Mouse (Mus musculus): ENCODE measurements around the gene Zfp882. TPM values are rescaled to one million over a fixed set of nuclear protein-coding genes. Genes with fewer than 3 reads are reported as not detected.
"Not testable (repeated sequence)": the region's sequence is repeated elsewhere in the genome, so short reads cannot be mapped to it uniquely, and the experiment has no call there.

Gene Zfp882
- polyA plus RNA-seq, 1 experiment from 2014 or later, result 7.3 TPM

DNA sequence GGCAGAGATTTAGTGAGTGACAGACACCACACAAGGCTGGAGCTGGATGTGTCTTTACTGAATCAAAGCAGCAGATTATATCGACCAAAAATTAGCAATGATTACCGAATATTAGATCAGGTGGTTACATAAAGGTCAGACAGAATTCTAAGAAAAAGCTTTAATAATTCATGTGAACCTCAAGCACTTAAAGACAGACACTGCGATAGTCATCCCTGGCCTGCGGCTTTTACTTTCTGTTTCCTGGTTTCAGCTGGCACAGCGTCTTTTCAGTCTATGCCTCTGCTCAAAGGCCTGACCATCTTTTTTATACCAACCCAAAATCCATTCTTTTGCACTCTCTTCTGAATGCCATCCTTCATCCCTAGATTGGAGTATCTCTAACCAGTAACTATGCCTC, 40.2 kb downstream of the Zfp882 start:
- 89% methylated on average over 5 of the region's 5 CpGs for WGBS
- no peaks in the 10 kb centered on the region for H3K27me3 ChIP-seq (ENCODE audit: control insufficient read depth, insufficient read depth, low read length)
- H3K9me3 ChIP-seq (ENCODE audit: control insufficient read depth, low read depth, low read length), result no peaks in the 10 kb centered on the region
- H3K4me1 ChIP-seq (ENCODE audit: control insufficient read depth, insufficient read depth, low read length), result 0 out of 2 replicates have a peak, but pooled peaks cover 2% of the 10 kb centered on the region
- no peak overlapping the region for H3K4me2 ChIP-seq (replicated peaks; ENCODE audit: low read depth, low read length)
- H3K36me3 ChIP-seq (ENCODE audit: control insufficient read depth, insufficient read depth, low read length), result no peaks in the 10 kb centered on the region
- no peak overlapping the region for H3K9ac ChIP-seq (replicated peaks; ENCODE audit: low read depth, low read length)
- H3K27ac ChIP-seq (ENCODE audit: low read length), result no peak overlapping the region
- no peak overlapping the region for H3K4me3 ChIP-seq (ENCODE audit: low read depth, low read length)
- ATAC-seq (ENCODE audit: insufficient number of reproducible peaks, insufficient read depth, low FRiP score, low read depth), result no peak

DNA sequence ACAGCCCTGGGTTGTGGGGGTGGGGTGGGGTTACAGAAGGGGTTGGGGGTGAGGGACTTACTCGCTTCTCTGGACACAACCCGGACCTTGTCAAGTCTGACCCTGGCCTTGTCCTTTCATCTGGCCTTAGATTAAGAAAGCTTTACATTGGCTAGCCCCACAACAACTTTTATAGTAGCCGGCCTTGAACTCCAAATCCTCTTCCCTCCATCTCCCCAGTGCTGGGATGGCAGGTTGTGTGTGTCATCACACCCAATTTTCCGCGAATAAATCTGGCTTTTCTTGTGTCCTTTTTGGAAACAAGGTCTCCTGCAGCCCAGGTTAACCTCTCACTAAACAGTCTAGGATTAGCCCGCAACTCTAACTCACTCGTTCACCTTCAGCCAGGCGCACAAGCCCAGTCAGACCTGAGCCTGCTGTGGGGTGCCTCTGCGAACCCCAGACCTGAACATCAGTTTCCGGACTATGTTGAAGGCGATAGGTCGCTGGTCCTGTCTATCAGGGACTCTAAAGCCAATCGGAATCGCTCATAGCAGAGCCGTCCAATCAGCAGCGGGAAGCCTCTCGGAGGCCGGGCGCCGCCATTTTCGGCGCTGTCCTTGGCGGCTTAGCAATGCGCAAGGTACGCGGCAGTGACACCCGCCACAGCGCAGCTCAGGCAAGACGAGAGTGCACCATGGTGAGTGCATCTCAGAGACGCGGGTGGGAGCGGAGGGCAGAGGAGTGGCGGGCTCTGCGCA, 42.2 kb downstream of the Zfp882 start, which contains the start of gene Zfp961:
TSS of gene Zfp961 (plus strand) at position 557 of the 740 bp plus-strand sequence.
- H3K36me3 ChIP-seq (ENCODE audit: control insufficient read depth, insufficient read depth, low read length), result no peaks in the 10 kb centered on the region
- 3% methylated on average over 34 of the region's 34 CpGs for WGBS

DNA sequence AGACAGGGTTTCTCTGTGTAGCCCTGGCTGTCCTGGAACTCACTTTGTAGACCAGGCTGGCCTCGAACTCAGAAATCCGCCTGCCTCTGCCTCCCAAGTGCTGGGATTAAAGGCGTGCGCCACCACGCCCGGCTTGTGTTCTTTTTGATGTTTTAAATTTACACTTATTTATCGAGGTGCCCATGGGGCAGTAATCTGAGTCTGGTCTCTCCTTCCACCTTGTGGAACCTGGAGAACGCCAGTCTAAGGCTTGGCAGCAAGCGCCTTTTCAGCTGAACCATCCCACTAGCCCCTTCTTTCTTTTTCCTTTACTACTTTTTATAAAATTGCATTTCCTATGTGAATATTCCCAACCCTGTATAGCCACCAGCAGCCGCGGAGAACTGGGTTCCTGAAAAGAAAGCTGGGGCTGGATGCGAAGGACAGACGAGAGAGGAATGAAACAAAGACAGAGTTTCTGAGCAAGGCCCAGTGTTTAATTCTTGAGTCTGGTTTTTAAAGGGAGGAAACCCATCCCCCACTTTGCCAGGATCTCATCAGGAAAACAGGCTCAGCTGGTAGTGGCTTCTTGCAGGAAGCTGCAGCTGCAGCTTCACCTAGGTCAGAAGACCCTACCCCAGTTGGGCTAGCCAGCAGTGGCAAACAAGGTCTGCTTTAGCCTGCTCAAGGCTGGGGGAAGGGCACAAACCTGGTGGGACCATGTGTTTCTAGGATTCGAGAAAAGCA, 43.2 kb downstream of the Zfp882 start:
- Histone ChIP-seq H3K9me3 (ENCODE audit: control insufficient read depth, low read depth, low read length) (peaks cover 8% of the 10 kb centered on the region; the same call in 1 of the 2 replicates), H3K27me3 (ENCODE audit: control insufficient read depth, insufficient read depth, low read length) (no peaks in the 10 kb centered on the region), H3K27ac (ENCODE audit: low read length) (peak overlapping the region; percentile 81; the same call in 1 of the 2 replicates), H3K4me1 (ENCODE audit: control insufficient read depth, insufficient read depth, low read length) (0 out of 2 replicates have a peak, but pooled peaks cover 2% of the 10 kb centered on the region), H3K4me3 (ENCODE audit: low read depth, low read length) (peak overlapping the region; percentile 74), H3K4me2 (replicated peaks; ENCODE audit: low read depth, low read length) (peak overlapping the region; percentile 71), H3K36me3 (ENCODE audit: control insufficient read depth, insufficient read depth, low read length) (no peaks in the 10 kb centered on the region), H3K9ac (replicated peaks; ENCODE audit: low read depth, low read length) (peak overlapping the region; percentile 85)
- ATAC-seq (ENCODE audit: insufficient number of reproducible peaks, insufficient read depth, low FRiP score, low read depth), result no peak
- 27% methylated on average over 13 of the region's 14 CpGs for WGBS

More for the DNA sequence above, 42.2 kb downstream of the Zfp882 start, which contains the start of gene Zfp961:
- H3K9me3 ChIP-seq (ENCODE audit: control insufficient read depth, low read depth, low read length), result peaks cover 8% of the 10 kb centered on the region; the same call in 1 of the 2 replicates
- H3K9ac ChIP-seq (replicated peaks; ENCODE audit: low read depth, low read length), result peak within 1 kb of the TSS; percentile 85
- ATAC-seq (ENCODE audit: insufficient number of reproducible peaks, insufficient read depth, low FRiP score, low read depth), result peak; percentile 100
- H3K27ac ChIP-seq (ENCODE audit: low read length), result peak within 1 kb of the TSS; percentile 81
- H3K27me3 ChIP-seq (ENCODE audit: control insufficient read depth, insufficient read depth, low read length), result no peaks in the 10 kb centered on the region
- peak within 1 kb of the TSS; percentile 71 for H3K4me2 ChIP-seq (replicated peaks; ENCODE audit: low read depth, low read length)
- peak within 1 kb of the TSS; percentile 74 for H3K4me3 ChIP-seq (ENCODE audit: low read depth, low read length)
- 0 out of 2 replicates have a peak, but pooled peaks cover 2% of the 10 kb centered on the region for H3K4me1 ChIP-seq (ENCODE audit: control insufficient read depth, insufficient read depth, low read length)

DNA sequence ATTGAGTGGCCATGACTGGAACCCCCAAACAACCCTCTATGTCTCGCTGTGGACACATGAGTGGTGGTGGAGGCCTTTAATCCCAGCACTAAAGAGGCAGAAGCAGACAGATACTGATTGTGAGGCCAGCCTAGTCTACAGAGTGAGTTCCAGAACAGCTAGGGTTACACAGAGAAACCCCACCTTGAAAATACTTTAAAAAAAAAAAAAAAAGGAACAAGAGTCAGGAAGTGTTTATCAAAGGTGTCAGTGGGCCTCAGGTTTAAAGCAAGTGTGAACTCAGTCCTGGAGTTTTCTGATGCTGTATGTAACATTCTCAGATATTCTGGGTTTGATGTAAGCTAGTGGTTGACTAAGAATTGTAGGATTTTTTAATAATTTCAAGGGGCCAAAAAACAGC, 44.1 kb downstream of the Zfp882 start:
- Histone ChIP-seq H3K27ac (ENCODE audit: low read length) (no peak overlapping the region), H3K4me3 (ENCODE audit: low read depth, low read length) (no peak overlapping the region), H3K4me1 (ENCODE audit: control insufficient read depth, insufficient read depth, low read length) (0 out of 2 replicates have a peak, but pooled peaks cover 2% of the 10 kb centered on the region), H3K9ac (replicated peaks; ENCODE audit: low read depth, low read length) (no peak overlapping the region), H3K27me3 (ENCODE audit: control insufficient read depth, insufficient read depth, low read length) (no peaks in the 10 kb centered on the region), H3K36me3 (ENCODE audit: control insufficient read depth, insufficient read depth, low read length) (no peaks in the 10 kb centered on the region), H3K9me3 (ENCODE audit: control insufficient read depth, low read depth, low read length) (peaks cover 8% of the 10 kb centered on the region; the same call in 1 of the 2 replicates), H3K4me2 (replicated peaks; ENCODE audit: low read depth, low read length) (no peak overlapping the region; the same call in 1 of the 2 replicates)
- no peak for ATAC-seq (ENCODE audit: insufficient number of reproducible peaks, insufficient read depth, low FRiP score, low read depth)
- WGBS, result 87% methylated on average over 1 of the region's 1 CpGs

DNA sequence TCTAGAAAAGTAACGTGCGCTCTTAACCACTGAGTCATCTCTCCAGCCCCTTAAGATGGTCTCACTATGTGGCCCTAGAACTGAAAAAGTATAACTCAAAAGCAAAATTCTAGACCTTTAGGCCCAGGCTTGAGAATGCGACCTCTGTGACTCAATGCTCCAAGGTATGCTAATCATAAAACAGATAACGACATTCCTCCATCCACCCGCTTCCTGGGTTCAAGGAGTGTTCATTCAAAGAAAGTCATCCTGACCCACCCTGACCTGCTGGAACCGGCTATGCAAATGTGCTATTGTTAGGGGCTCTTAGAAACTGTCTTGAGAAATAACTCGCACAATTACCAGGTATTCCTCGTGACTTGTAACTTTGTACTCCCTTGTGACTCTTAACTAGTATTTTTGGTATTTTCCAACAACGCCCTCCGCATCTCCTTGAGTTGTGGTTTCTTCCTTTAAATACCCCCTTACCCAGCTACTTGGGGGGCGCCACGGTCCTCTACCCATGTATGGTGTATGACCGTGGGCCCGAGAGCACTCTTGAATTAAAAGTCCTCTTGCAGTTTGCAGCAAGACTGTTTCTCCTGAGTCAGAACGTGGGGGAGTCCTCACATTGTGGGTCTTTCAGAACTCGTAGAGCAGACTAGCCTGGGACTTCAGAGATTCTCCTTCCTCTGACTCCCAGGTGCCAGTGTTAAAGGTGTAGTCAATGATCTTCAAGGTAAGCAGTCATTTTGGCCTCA, 44.7 kb downstream of the Zfp882 start:
- H3K27me3 ChIP-seq (ENCODE audit: control insufficient read depth, insufficient read depth, low read length); H3K4me1 ChIP-seq (ENCODE audit: control insufficient read depth, insufficient read depth, low read length); H3K36me3 ChIP-seq (ENCODE audit: control insufficient read depth, insufficient read depth, low read length); H3K4me2 ChIP-seq (replicated peaks; ENCODE audit: low read depth, low read length); H3K9ac ChIP-seq (replicated peaks; ENCODE audit: low read depth, low read length); H3K4me3 ChIP-seq (ENCODE audit: low read depth, low read length); H3K27ac ChIP-seq (ENCODE audit: low read length); H3K9me3 ChIP-seq (ENCODE audit: control insufficient read depth, low read depth, low read length); ATAC-seq (ENCODE audit: insufficient number of reproducible peaks, insufficient read depth, low FRiP score, low read depth): not testable (repeated sequence)
- 91% methylated on average over 16 of the region's 16 CpGs for WGBS

DNA sequence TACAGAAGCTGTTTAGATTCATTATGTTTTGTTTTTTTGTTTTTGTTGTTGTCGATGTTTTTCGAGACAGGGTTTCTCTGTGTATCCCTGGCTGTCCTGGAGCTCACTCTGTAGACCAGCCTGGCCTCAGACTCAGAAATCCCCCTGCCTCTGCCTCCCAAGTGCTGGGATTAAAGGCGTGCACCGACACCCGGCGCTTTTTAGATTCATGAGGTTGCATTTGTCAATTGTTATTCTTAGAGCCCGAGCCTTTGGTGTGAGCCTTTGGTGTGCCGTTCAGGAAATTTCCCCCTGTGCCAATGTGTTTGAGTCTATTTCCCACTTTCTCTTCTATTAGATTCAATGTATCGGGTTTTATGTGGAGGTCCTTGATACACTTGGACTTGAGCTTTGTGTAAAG, 46.3 kb downstream of the Zfp882 start:
- WGBS, result 97% methylated on average over 9 of the region's 9 CpGs

DNA sequence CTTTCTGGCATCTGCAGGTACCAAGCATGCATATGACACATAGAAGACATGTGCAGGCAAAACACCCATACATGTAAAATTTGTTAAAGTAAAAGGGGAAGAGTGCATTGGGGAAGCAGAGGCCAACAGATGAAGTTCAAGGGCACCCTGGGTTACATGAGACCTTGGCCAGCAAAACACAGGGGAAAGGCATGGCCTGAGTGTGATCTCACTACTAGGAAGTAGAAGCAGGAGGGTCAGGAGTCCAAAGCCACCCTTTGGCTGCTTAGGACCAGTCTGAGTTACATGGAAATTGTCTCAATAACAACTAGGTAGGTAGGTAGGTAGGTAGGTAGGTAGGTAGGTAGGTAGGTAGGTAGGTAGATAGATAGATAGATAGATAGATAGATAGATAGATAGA, 52.1 kb downstream of the Zfp882 start:
- Histone ChIP-seq H3K27me3 (ENCODE audit: control insufficient read depth, insufficient read depth, low read length) (no peaks in the 10 kb centered on the region), H3K36me3 (ENCODE audit: control insufficient read depth, insufficient read depth, low read length) (peaks cover 2% of the 10 kb centered on the region)
- no peak for ATAC-seq (ENCODE audit: insufficient number of reproducible peaks, insufficient read depth, low FRiP score, low read depth)

More for the DNA sequence above, 46.3 kb downstream of the Zfp882 start:
- H3K4me1 ChIP-seq (ENCODE audit: control insufficient read depth, insufficient read depth, low read length), result 0 out of 2 replicates have a peak, but pooled peaks cover 2% of the 10 kb centered on the region
- H3K4me3 ChIP-seq (ENCODE audit: low read depth, low read length), result no peak overlapping the region
- no peak overlapping the region for H3K27ac ChIP-seq (ENCODE audit: low read length)
- no peaks in the 10 kb centered on the region for H3K27me3 ChIP-seq (ENCODE audit: control insufficient read depth, insufficient read depth, low read length)
- no peak for ATAC-seq (ENCODE audit: insufficient number of reproducible peaks, insufficient read depth, low FRiP score, low read depth)
- H3K36me3 ChIP-seq (ENCODE audit: control insufficient read depth, insufficient read depth, low read length), result no peaks in the 10 kb centered on the region
- no peak overlapping the region for H3K9ac ChIP-seq (replicated peaks; ENCODE audit: low read depth, low read length)
- no peak overlapping the region for H3K4me2 ChIP-seq (replicated peaks; ENCODE audit: low read depth, low read length)
- H3K9me3 ChIP-seq (ENCODE audit: control insufficient read depth, low read depth, low read length), result peaks cover 8% of the 10 kb centered on the region; the same call in 1 of the 2 replicates

DNA sequence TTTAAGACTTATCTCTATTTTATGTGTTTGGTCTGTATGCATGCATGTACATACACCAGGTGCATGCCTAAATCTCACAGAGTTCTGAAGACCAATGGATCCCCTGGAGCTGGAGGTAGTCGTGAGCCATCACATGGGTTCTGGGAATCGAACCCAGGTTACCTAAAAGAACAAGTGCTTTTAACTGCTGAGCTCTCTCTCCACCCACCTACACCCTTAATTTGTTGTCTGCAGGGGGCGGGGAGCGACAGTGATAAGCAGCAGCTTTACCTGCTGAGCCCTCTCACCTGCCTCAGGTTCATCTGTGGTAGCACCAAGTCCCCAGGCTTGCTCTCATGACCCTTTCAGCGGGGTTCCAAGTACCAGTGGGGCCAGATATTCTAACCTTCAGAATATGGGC, 53.4 kb downstream of the Zfp882 start:
- Histone ChIP-seq H3K9me3 (ENCODE audit: control insufficient read depth, low read depth, low read length) (peaks cover 8% of the 10 kb centered on the region; the same call in 1 of the 2 replicates), H3K36me3 (ENCODE audit: control insufficient read depth, insufficient read depth, low read length) (peaks cover 9% of the 10 kb centered on the region), H3K27ac (ENCODE audit: low read length) (no peak overlapping the region), H3K27me3 (ENCODE audit: control insufficient read depth, insufficient read depth, low read length) (no peaks in the 10 kb centered on the region), H3K9ac (replicated peaks; ENCODE audit: low read depth, low read length) (no peak overlapping the region), H3K4me1 (ENCODE audit: control insufficient read depth, insufficient read depth, low read length) (no peaks in the 10 kb centered on the region), H3K4me3 (ENCODE audit: low read depth, low read length) (no peak overlapping the region), H3K4me2 (replicated peaks; ENCODE audit: low read depth, low read length) (no peak overlapping the region)
- ATAC-seq (ENCODE audit: insufficient number of reproducible peaks, insufficient read depth, low FRiP score, low read depth), result no peak
- WGBS, result 84% methylated on average over 5 of the region's 5 CpGs

More for the DNA sequence above, 52.1 kb downstream of the Zfp882 start:
- H3K4me1 ChIP-seq (ENCODE audit: control insufficient read depth, insufficient read depth, low read length), result no peaks in the 10 kb centered on the region
- H3K4me2 ChIP-seq (replicated peaks; ENCODE audit: low read depth, low read length), result no peak overlapping the region
- H3K4me3 ChIP-seq (ENCODE audit: low read depth, low read length), result no peak overlapping the region
- peaks cover 5% of the 10 kb centered on the region; the same call in 1 of the 2 replicates for H3K9me3 ChIP-seq (ENCODE audit: control insufficient read depth, low read depth, low read length)
- no peak overlapping the region for H3K27ac ChIP-seq (ENCODE audit: low read length)
- H3K9ac ChIP-seq (replicated peaks; ENCODE audit: low read depth, low read length), result no peak overlapping the region
